Mouse (Mus musculus) hindbrain, postnatal 0 days (tissue): ENCODE measurements around the gene Rbbp8nl. TPM values are rescaled to one million over a fixed set of nuclear protein-coding genes. Genes with fewer than 3 reads are reported as not detected.
"Not testable (repeated sequence)": the region's sequence is repeated elsewhere in the genome, so short reads cannot be mapped to it uniquely, and the experiment has no call there.

Experiments
- ATAC-seq: fragments of 200-750 bp; cut with Nextera tagmentation; 2 replicates; pipeline ENCODE4 v1.8.0; 2017; ENCODE audit warnings: mild to moderate bottlenecking, moderate TSS enrichment, moderate library complexity
- DNase-seq: peaks from one replicate; pipeline ENCODE4 v3.0.0-alpha.2; 2015; ENCODE audit warnings: low spot score
- H3K27ac ChIP-seq: fragments of 300-500 bp; sonication (generic); 2 replicates; pipeline ENCODE4 v1.5.1; 2014; ENCODE audit warnings: mild to moderate bottlenecking
- H3K27me3 ChIP-seq: fragments of 300-500 bp; sonication (generic); 2 replicates; pipeline ENCODE4 v1.6.1; 2014; ENCODE audit warnings: low read length, mixed read lengths; ENCODE audit not compliant: insufficient read depth
- H3K36me3 ChIP-seq: fragments of 300-500 bp; sonication (generic); 2 replicates; pipeline ENCODE4 v1.6.1; 2014; ENCODE audit warnings: low read length, mixed read lengths; ENCODE audit not compliant: insufficient read depth
- H3K4me1 ChIP-seq: fragments of 300-500 bp; sonication (generic); 2 replicates; pipeline ENCODE4 v1.6.1; 2014; ENCODE audit warnings: antibody characterized with exemption, low read length, mixed read lengths; ENCODE audit not compliant: insufficient read depth
- H3K4me2 ChIP-seq: fragments of 300-500 bp; sonication (generic); 2 replicates; pipeline ENCODE4 v1.6.1; 2014; ENCODE audit warnings: low read depth, mild to moderate bottlenecking, low read length, moderate library complexity, mixed read lengths
- H3K4me3 ChIP-seq: fragments of 300-500 bp; sonication (generic); 2 replicates; pipeline ENCODE4 v1.5.1; 2014; ENCODE audit warnings: low read length
- H3K9ac ChIP-seq: fragments of 300-500 bp; sonication (generic); replicated peaks from 2 replicates; pipeline ENCODE4 v1.6.1; 2014; ENCODE audit warnings: mild to moderate bottlenecking, low read length, moderate library complexity, mixed read lengths
- H3K9me3 ChIP-seq: fragments of 300-500 bp; sonication (generic); 2 replicates; pipeline ENCODE4 v1.6.1; 2016; ENCODE audit warnings: low read length, mixed read lengths
- CTCF ChIP-seq: IDR thresholded peaks from 2 replicates; pipeline ENCODE4 v1.5.1; 2016; ENCODE audit warnings: antibody characterized with exemption, control low read depth, low read depth
- WGBS: fragments of 180-500 bp; shearing (Covaris S2); extraction: QIAGEN DNeasy Blood & Tissue Kit; methylation state at CpG from one replicate; pipeline ENCODE4 v1.1.7; 2014; 5-methylcytosine and 5-hydroxymethylcytosine counted together
- polyA plus RNA-seq: library from polyadenylated mRNA; unstranded; fragments of >200 nt; fragmentation: Nextera tagmentation; extraction: Ambion mirVana; gene quantifications from 2 replicates; pipeline ENCODE4 v1.2.1, GENCODE M21; 2015
- total RNA-seq: library from RNA; depleted of rRNA; stranded (reverse); fragments of >200 nt; gene quantifications from 2 replicates; pipeline ENCODE4 v1.2.3, GENCODE M21; 2014

The Rbbp8nl gene
- total and polyA plus RNA-seq, 2 experiments from 2014 or later: not detected

- no peak overlapping the region for H3K4me3 ChIP-seq
- H3K27me3 ChIP-seq: no peaks in the 10 kb centered on the region
- 91% methylated on average over 10 of the region's 10 CpGs for WGBS
- ATAC-seq (no peak), DNase-seq (no peak)
- no peak overlapping the region for H3K4me2 ChIP-seq
- no peaks in the 10 kb centered on the region for H3K9me3 ChIP-seq
- no peak overlapping the region for H3K27ac ChIP-seq
- H3K4me1 ChIP-seq: peaks cover 12% of the 10 kb centered on the region
- peaks cover 19% of the 10 kb centered on the region for H3K36me3 ChIP-seq
- H3K9ac ChIP-seq: no peak overlapping the region
- TF ChIP-seq CTCF: no peak
Measured at GRCm38 (mm10) chr2:180269329-180269728, 20.4 kb downstream of the Rbbp8nl start.

- ATAC-seq (no peak), DNase-seq (no peak)
- H3K9me3 ChIP-seq: no peaks in the 10 kb centered on the region
- no peaks in the 10 kb centered on the region for H3K27me3 ChIP-seq
- no peak overlapping the region for H3K4me2 ChIP-seq
- no peak overlapping the region for H3K4me3 ChIP-seq
- H3K9ac ChIP-seq: 0 out of 2 replicates have a peak overlapping the region, but pooled peaks have one; percentile 5
- peaks cover 12% of the 10 kb centered on the region for H3K4me1 ChIP-seq
- 47% methylated on average over 2 of the region's 2 CpGs for WGBS
- no peak overlapping the region for H3K27ac ChIP-seq
- peaks cover 31% of the 10 kb centered on the region for H3K36me3 ChIP-seq
- no peak for TF ChIP-seq CTCF
Measured at GRCm38 (mm10) chr2:180267955-180268354, 21.7 kb downstream of the Rbbp8nl start.

- peaks cover 47% of the 10 kb centered on the region for H3K36me3 ChIP-seq
- H3K4me2 ChIP-seq: no peak overlapping the region
- no peak for ATAC-seq
- H3K9ac ChIP-seq: no peak overlapping the region
- H3K4me3 ChIP-seq: no peak overlapping the region
- no peak for DNase-seq
- no peaks in the 10 kb centered on the region for H3K27me3 ChIP-seq
- peaks cover 2% of the 10 kb centered on the region; the same call in 1 of the 2 replicates for H3K4me1 ChIP-seq
- H3K27ac ChIP-seq: no peak overlapping the region
- 95% methylated on average over 10 of the region's 10 CpGs for WGBS
- H3K9me3 ChIP-seq: no peaks in the 10 kb centered on the region
- no peak for TF ChIP-seq CTCF
Measured at GRCm38 (mm10) chr2:180262891-180263290, 26.8 kb downstream of the Rbbp8nl start.

- DNase-seq: no peak
- no peak for TF ChIP-seq CTCF
- peaks cover 47% of the 10 kb centered on the region for H3K36me3 ChIP-seq
Measured at GRCm38 (mm10) chr2:180262441-180262840, 27.2 kb downstream of the Rbbp8nl start.

GRCm38 (mm10) chr2:180261901-180262300, 27.8 kb downstream of the Rbbp8nl start:
- Histone ChIP-seq H3K36me3 (peaks cover 43% of the 10 kb centered on the region; the same call in 1 of the 2 replicates), H3K9me3 (no peaks in the 10 kb centered on the region), H3K27me3 (no peaks in the 10 kb centered on the region), H3K27ac (no peak overlapping the region), H3K4me2 (no peak overlapping the region), H3K9ac (no peak overlapping the region), H3K4me1 (peaks cover 4% of the 10 kb centered on the region; the same call in 1 of the 2 replicates), H3K4me3 (no peak overlapping the region)
- no peak for ATAC-seq
- no peak for DNase-seq
- 91% methylated on average over 7 of the region's 7 CpGs for WGBS
- TF ChIP-seq CTCF: no peak

More at GRCm38 (mm10) chr2:180262441-180262840, 27.2 kb downstream of the Rbbp8nl start:
- ATAC-seq: no peak
- H3K27ac ChIP-seq: no peak overlapping the region
- no peak overlapping the region for H3K4me2 ChIP-seq
- 71% methylated on average over 3 of the region's 3 CpGs for WGBS
- H3K4me1 ChIP-seq: peaks cover 4% of the 10 kb centered on the region; the same call in 1 of the 2 replicates
- H3K4me3 ChIP-seq: no peak overlapping the region
- H3K9ac ChIP-seq: no peak overlapping the region
- H3K27me3 ChIP-seq: no peaks in the 10 kb centered on the region
- no peaks in the 10 kb centered on the region for H3K9me3 ChIP-seq

GRCm38 (mm10) chr2:180260610-180261480, 28.8 kb downstream of the Rbbp8nl start:
- no peak overlapping the region for H3K4me2 ChIP-seq
- no peaks in the 10 kb centered on the region for H3K9me3 ChIP-seq
- peaks cover 7% of the 10 kb centered on the region for H3K4me1 ChIP-seq
- ATAC-seq (no peak), DNase-seq (no peak)
- peaks cover 42% of the 10 kb centered on the region; the same call in 1 of the 2 replicates for H3K36me3 ChIP-seq
- no peak overlapping the region for H3K9ac ChIP-seq
- no peaks in the 10 kb centered on the region for H3K27me3 ChIP-seq
- no peak overlapping the region for H3K27ac ChIP-seq
- no peak overlapping the region for H3K4me3 ChIP-seq
- WGBS: 68% methylated on average over 8 of the region's 8 CpGs
- no peak for TF ChIP-seq CTCF

- ATAC-seq, H3K27me3 ChIP-seq, H3K9me3 ChIP-seq, DNase-seq, H3K4me2 ChIP-seq, H3K4me1 ChIP-seq, H3K4me3 ChIP-seq, H3K9ac ChIP-seq, H3K27ac ChIP-seq: not testable (repeated sequence)
- 63% methylated on average over 17 of the region's 17 CpGs for WGBS
- peaks cover 42% of the 10 kb centered on the region; the same call in 1 of the 2 replicates for H3K36me3 ChIP-seq
Measured at GRCm38 (mm10) chr2:180259826-180260609, 29.7 kb downstream of the Rbbp8nl start.

GRCm38 (mm10) chr2:180258951-180259484, 30.7 kb downstream of the Rbbp8nl start:
- H3K4me3 ChIP-seq, H3K4me2 ChIP-seq, H3K27me3 ChIP-seq, H3K27ac ChIP-seq, H3K9me3 ChIP-seq, H3K4me1 ChIP-seq, H3K9ac ChIP-seq, DNase-seq, ATAC-seq: not testable (repeated sequence)
- 76% methylated on average over 10 of the region's 10 CpGs for WGBS
- peaks cover 42% of the 10 kb centered on the region; the same call in 1 of the 2 replicates for H3K36me3 ChIP-seq
